Mouse (Mus musculus) heart, embryonic 10.5 days (tissue): Measurements from ENCODE around the gene Ppp2r1b. TPM values are rescaled to one million over a fixed set of nuclear protein-coding genes. Genes with fewer than 3 reads are reported as not detected.

Source experiments
- polyA plus RNA-seq: library from polyadenylated mRNA; unstranded; fragments of >200 nt; fragmentation: Nextera tagmentation; extraction: Ambion mirVana; gene quantifications from 2 replicates; pipeline ENCODE4 v1.2.1, GENCODE M21; 2016

The Ppp2r1b gene
- polyA plus RNA-seq, 1 experiment from 2014 or later, result 99.3 TPM

Other genes starting within 250 kb of the Ppp2r1b start
- gene Sdhd, start 241.5 kb upstream of the Ppp2r1b start, polyA plus RNA-seq, result 552 and 673 TPM in 2 replicates
- gene Timm8b, start 241.4 kb upstream of the Ppp2r1b start, polyA plus RNA-seq, result 288 and 294 TPM in 2 replicates
- 3.4 and 5.3 TPM in 2 replicates for gene Pih1d2, start 228.0 kb upstream of the Ppp2r1b start, polyA plus RNA-seq
- 14.8 and 20.8 TPM in 2 replicates for gene Nkapd1, start 227.8 kb upstream of the Ppp2r1b start, polyA plus RNA-seq
- gene Dlat, start 185.5 kb upstream of the Ppp2r1b start, polyA plus RNA-seq, result 105 and 151 TPM in 2 replicates
- gene Dixdc1, start 105.8 kb upstream of the Ppp2r1b start, polyA plus RNA-seq, result 5.3 and 7.6 TPM in 2 replicates
- 8.4 TPM in 2 replicates for gene 2310030G06Rik, start 98.8 kb upstream of the Ppp2r1b start, polyA plus RNA-seq
- 483 and 791 TPM in 2 replicates for gene Cryab, start 94.0 kb upstream of the Ppp2r1b start, polyA plus RNA-seq
- gene Hspb2, start 92.9 kb upstream of the Ppp2r1b start, polyA plus RNA-seq, result 227 and 370 TPM in 2 replicates
- gene Fdxacb1, start 77.1 kb upstream of the Ppp2r1b start, polyA plus RNA-seq, result 10.6 and 12.2 TPM in 2 replicates
- gene Alg9, start 70.3 kb upstream of the Ppp2r1b start, polyA plus RNA-seq, result 44.0 and 47.2 TPM in 2 replicates
- 17.4 and 21.6 TPM in 2 replicates for gene 1110032A03Rik, start 69.8 kb upstream of the Ppp2r1b start, polyA plus RNA-seq
- gene Sik2, start 163.8 kb downstream of the Ppp2r1b start, polyA plus RNA-seq, result 13.9 and 14.2 TPM in 2 replicates
- gene Btg4, start 215.6 kb downstream of the Ppp2r1b start, polyA plus RNA-seq, result not detected in 2 replicates
- gene Layn, start 231.8 kb downstream of the Ppp2r1b start, polyA plus RNA-seq, result 4.6 and 5.2 TPM in 2 replicates